Mouse (Mus musculus): ENCODE measurements around the gene Chrne.

DNA sequence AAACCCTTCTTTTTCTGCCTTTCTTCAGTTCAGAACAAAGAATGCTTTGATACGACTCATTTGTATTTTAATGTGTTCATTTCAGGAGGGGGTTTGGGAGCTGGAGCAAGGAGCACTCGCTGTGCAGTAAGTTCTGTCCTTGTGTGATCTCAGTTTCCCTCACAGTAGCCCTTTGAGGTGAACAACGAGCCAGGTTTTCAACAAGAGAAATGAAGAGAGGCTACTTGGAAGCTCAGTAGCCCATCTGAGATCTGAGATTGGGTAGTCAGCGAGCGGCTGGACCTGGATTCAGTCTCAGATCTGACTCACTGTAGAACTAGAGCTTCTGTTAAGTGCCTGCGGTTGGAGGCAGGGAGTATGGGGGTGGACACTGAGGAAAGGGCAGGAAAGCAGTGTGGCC, 45.1 kb downstream of the Chrne start:
- TF ChIP-seq CTCF (IDR thresholded peaks at IDR 0.05; ENCODE audit: control insufficient read depth, insufficient read depth, low read length) (no peak), POLR2A (IDR thresholded peaks at IDR 0.05; ENCODE audit: borderline replicate concordance, control insufficient read depth, low read depth, low read length) (no peak)
